Mouse (Mus musculus): ENCODE measurements at regions not wholly inside any gene's neighbourhood (a gene's known extent, or its start where the extent isn't known, plus 50 kb on each side); places are given as distances from the start of the nearest gene placed in this dataset.
A peak's percentile ranks its signal among the peaks of the same experiment; 100 is the strongest.

DNA sequence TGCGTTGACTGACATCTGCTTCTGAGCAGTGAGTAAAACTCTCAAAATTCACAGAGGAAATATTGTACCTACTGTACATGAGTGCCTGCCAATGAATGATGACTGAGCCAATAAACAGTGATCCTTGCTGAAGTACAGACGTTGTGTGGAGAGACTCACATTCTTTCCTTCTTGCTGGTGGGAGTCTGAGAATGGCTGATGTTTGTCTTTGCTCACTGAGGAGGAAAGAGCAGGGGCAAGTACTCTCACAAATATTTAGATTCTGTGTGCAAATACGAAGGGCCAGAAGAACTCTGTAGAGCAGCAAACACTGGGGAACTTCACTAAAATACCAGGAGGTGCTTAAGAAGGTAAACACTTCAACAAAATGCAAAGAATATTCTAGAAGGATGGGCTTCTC is 1453.9 kb downstream of the Efnb2 start:
- TF ChIP-seq EP300 (IDR thresholded peaks at IDR 0.05) (peak; percentile 86), CTCF (IDR thresholded peaks at IDR 0.05) (no peak)
